Comparison of ENCODE assay signal across 16 mouse cellular contexts in the genomic region with DNA sequence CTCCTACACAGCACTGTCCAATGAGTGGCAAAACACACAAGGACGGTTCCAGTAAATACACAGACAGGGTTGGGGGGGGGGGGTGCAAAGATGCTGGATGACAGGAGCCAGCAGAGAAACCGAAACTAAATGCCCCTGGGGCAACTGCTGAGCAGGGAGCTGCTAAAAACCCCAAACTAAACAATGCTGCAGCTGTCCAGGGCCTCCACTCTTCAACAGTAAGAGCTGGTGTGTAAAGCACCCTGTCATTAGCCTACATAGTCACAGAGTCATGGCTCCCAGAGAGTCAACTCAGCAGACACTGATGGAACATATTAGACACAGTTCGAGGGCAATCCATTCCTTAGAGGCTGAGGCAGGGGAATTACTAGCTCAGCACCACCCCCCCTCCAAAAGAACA. TPM values are rescaled to one million over a fixed set of nuclear protein-coding genes. Genes with fewer than 3 reads are reported as not detected.
A peak's percentile ranks its signal among the peaks of the same experiment; 100 is the strongest.
DNase-seq lines count a peak whose midpoint lies in the region; ATAC-seq and TF ChIP-seq lines count a peak whose summit lies in the region.
"Had no signal": no experiment of that assay in that cellular context is flagged by ENCODE, and none has a peak within 500 bp of the region (broad histone marks: within the 10 kb centered on the region; RNA-seq: fewer than 3 reads in every experiment).

No protein-coding gene starts in this region.

- no peak for TF ChIP-seq POLR2A in olfactory bulb, adult 2 months (IDR thresholded peaks at IDR 0.05; ENCODE audit: insufficient read depth, low read depth, low read length)

- H3K4me1 ChIP-seq in neural tube, embryonic 13.5 days (replicated peaks) = peaks cover 42% of the 10 kb centered on the region
- peaks cover 29% of the 10 kb centered on the region for H3K4me1 ChIP-seq in embryonic facial prominence, embryonic 15.5 days
- peaks cover 28% of the 10 kb centered on the region for H3K4me1 ChIP-seq in olfactory bulb, adult 2 months (ENCODE audit: control insufficient read depth, insufficient read depth, low read length)

- no peaks in the 10 kb centered on the region for H3K27me3 ChIP-seq in neural tube, embryonic 13.5 days
- H3K27me3 ChIP-seq in embryonic facial prominence, embryonic 15.5 days = no peaks in the 10 kb centered on the region

- no peak overlapping the region for H3K27ac ChIP-seq in neural tube, embryonic 13.5 days (replicated peaks)
- H3K27ac ChIP-seq in embryonic facial prominence, embryonic 15.5 days (replicated peaks) = peak overlapping the region; percentile 45; the same call in 1 of the 2 replicates
- peak overlapping the region; percentile 50; the same call in 1 of the 2 replicates for H3K27ac ChIP-seq in olfactory bulb, adult 2 months (ENCODE audit: insufficient read depth, low read depth, low read length)
- H3K27ac ChIP-seq: layer of hippocampus, adult 2 months; midbrain, embryonic 10.5 days had no signal

- peaks cover 5% of the 10 kb centered on the region for H3K36me3 ChIP-seq in neural tube, embryonic 13.5 days
- H3K36me3 ChIP-seq in embryonic facial prominence, embryonic 15.5 days = no peaks in the 10 kb centered on the region

- no peak overlapping the region for H3K4me2 ChIP-seq in neural tube, embryonic 13.5 days
- no peak overlapping the region for H3K4me2 ChIP-seq in embryonic facial prominence, embryonic 15.5 days (replicated peaks)

- no peak overlapping the region for H3K4me3 ChIP-seq in neural tube, embryonic 13.5 days
- no peak overlapping the region for H3K4me3 ChIP-seq in embryonic facial prominence, embryonic 15.5 days (replicated peaks)
- H3K4me3 ChIP-seq in olfactory bulb, adult 2 months (ENCODE audit: insufficient read depth, low read depth, low read length) = no peak overlapping the region
- H3K4me3 ChIP-seq: layer of hippocampus, adult 2 months; midbrain, embryonic 10.5 days had no signal

- 0 out of 2 replicates have a peak overlapping the region, but pooled peaks have one; percentile 8 for H3K9ac ChIP-seq in neural tube, embryonic 13.5 days
- no peak overlapping the region for H3K9ac ChIP-seq in embryonic facial prominence, embryonic 15.5 days

- intact Hi-C loops in left cerebral cortex, postnatal 25 days (cut with DNase I) = no loop called here

- 46% methylated on average over 3 of the region's 3 CpGs for WGBS in neural tube, embryonic 13.5 days
- WGBS in embryonic facial prominence, embryonic 15.5 days = 17% methylated on average over 3 of the region's 3 CpGs
- WGBS in olfactory bulb, adult 2 months = 13% methylated on average over 3 of the region's 3 CpGs

- no peaks in the 10 kb centered on the region for H3K9me3 ChIP-seq in neural tube, embryonic 13.5 days
- no peaks in the 10 kb centered on the region for H3K9me3 ChIP-seq in embryonic facial prominence, embryonic 15.5 days (replicated peaks)
- H3K9me3 ChIP-seq: midbrain, embryonic 10.5 days had no signal

- no peak for ATAC-seq in neural tube, embryonic 13.5 days (ENCODE audit: low read depth)
- ATAC-seq in embryonic facial prominence, embryonic 15.5 days (ENCODE audit: insufficient number of reproducible peaks, low FRiP score, low TSS enrichment, low read depth) = peak; percentile 55; the same call in 1 of the 2 replicates
- no peak for ATAC-seq in erythroblast, adult 5-6 weeks (replicated peaks; ENCODE audit: low FRiP score, poor library complexity, severe bottlenecking)
- ATAC-seq: lung, postnatal 0 days had no signal

- TF ChIP-seq CTCF in olfactory bulb, adult 2 months (IDR thresholded peaks at IDR 0.05; ENCODE audit: insufficient read depth, low read depth, low read length) = no peak

- peak; percentile 23 for DNase-seq in embryo, embryonic 10 days (ENCODE audit: low spot score)
- DNase-seq in embryo, embryonic 9.5 days (ENCODE audit: extremely low spot score) = no peak
- no peak for DNase-seq in neural tube, embryonic 10.5 days (ENCODE audit: extremely low spot score, low spot score)
- DNase-seq in left cerebral cortex, postnatal 25 days (ENCODE audit: low spot score in 2 of 2) = no peak
- DNase-seq: adrenal gland, postnatal 10 days; heart, adult 18-20 months; heart, postnatal 10 days; kidney, adult 18-20 months; right cerebral cortex, postnatal 14 days had no signal

RNA-seq across cellular contexts. Expression of gene Eps15l1, which starts 11.8 kb away (rescaled TPM):
- polyA plus RNA-seq in neural tube, embryonic 13.5 days (2015; fragmentation: Nextera tagmentation; extraction: Ambion mirVana) = 57.5 and 58.4 TPM in 2 replicates
- 54.2 and 56.6 TPM in 2 replicates for polyA plus RNA-seq in embryonic facial prominence, embryonic 15.5 days (2015; fragmentation: Nextera tagmentation; extraction: Ambion mirVana)
- polyA plus RNA-seq in olfactory bulb, adult 2 months (2012; ENCODE audit: insufficient read depth, insufficient read length, low replicate concordance, missing spikeins) = 130 and 148 TPM in 2 replicates
- 10 to 100 TPM; 59.9 to 72.1 TPM for total RNA-seq in left cerebral cortex, postnatal 25 days (2021)
- 59.4 and 72.1 TPM in 2 replicates for total RNA-seq in erythroblast, adult 5-6 weeks (2015; ENCODE audit: low replicate concordance)
- 51.5 and 52.3 TPM in 2 replicates for total RNA-seq in erythroblast, adult 5-6 weeks (2017; ENCODE audit: low replicate concordance)

RNA-seq across cellular contexts. Expression of gene Calr3, which starts 34.2 kb away (rescaled TPM):
- 0.63 and 1.3 TPM in 2 replicates for polyA plus RNA-seq in neural tube, embryonic 13.5 days (2015; fragmentation: Nextera tagmentation; extraction: Ambion mirVana)
- 1.0 and 1.2 TPM in 2 replicates for polyA plus RNA-seq in embryonic facial prominence, embryonic 15.5 days (2015; fragmentation: Nextera tagmentation; extraction: Ambion mirVana)
- polyA plus RNA-seq in olfactory bulb, adult 2 months (2012; ENCODE audit: insufficient read depth, insufficient read length, low replicate concordance, missing spikeins) = not detected in 2 replicates
- total RNA-seq in left cerebral cortex, postnatal 25 days (2021) = 1 to 10 TPM in 1 of 2 experiments, under 1 TPM in 1; 0.96 to 1.4 TPM
- total RNA-seq in erythroblast, adult 5-6 weeks (2015; ENCODE audit: low replicate concordance) = not detected in 2 replicates
- 0.77 TPM in 1 of 2 replicates, not detected in the other for total RNA-seq in erythroblast, adult 5-6 weeks (2017; ENCODE audit: low replicate concordance)

RNA-seq across cellular contexts. Expression of gene 1700030K09Rik, which starts 34.2 kb away (rescaled TPM):
- 16.4 and 17.2 TPM in 2 replicates for polyA plus RNA-seq in neural tube, embryonic 13.5 days (2015; fragmentation: Nextera tagmentation; extraction: Ambion mirVana)
- 15.7 and 17.0 TPM in 2 replicates for polyA plus RNA-seq in embryonic facial prominence, embryonic 15.5 days (2015; fragmentation: Nextera tagmentation; extraction: Ambion mirVana)
- polyA plus RNA-seq in olfactory bulb, adult 2 months (2012; ENCODE audit: insufficient read depth, insufficient read length, low replicate concordance, missing spikeins) = not detected in 2 replicates
- total RNA-seq in left cerebral cortex, postnatal 25 days (2021) = 10 to 100 TPM; 10.9 to 13.5 TPM
- total RNA-seq in erythroblast, adult 5-6 weeks (2015; ENCODE audit: low replicate concordance) = 0.38 and 0.63 TPM in 2 replicates
- total RNA-seq in erythroblast, adult 5-6 weeks (2017; ENCODE audit: low replicate concordance) = 0.60 and 2.4 TPM in 2 replicates

Comparison
In these comparisons a context has a peak if more than half of its experiments do, and no peak if none do; other contexts are left out.
1. RNA of gene 1700030K09Rik, which starts 34.2 kb away (polyA plus RNA-seq): 16.4 to 17.2 TPM in neural tube, embryonic 13.5 days and 15.7 to 17.0 TPM in embryonic facial prominence, embryonic 15.5 days; not detected in olfactory bulb, adult 2 months; every median in the first group is over 10 times any median in the second.